Mouse (Mus musculus) spleen, postnatal 14 days (tissue): ENCODE measurements around the gene Plin2.
A peak's percentile ranks its signal among the peaks of the same experiment; 100 is the strongest.

Experiments used
- DNase-seq, 2 experiments: peaks; one replicate each; pipeline ENCODE4 v3.0.0; 2021 to 2022; ENCODE audit warnings: low spot score in 2 of 2

The Plin2 gene

GRCm38 (mm10) chr4:86669780-86670201 is at the start of gene Plin2:
TSS of gene Plin2 (minus strand) at chr4:86670060.
- peak; percentile 50 to 55 for DNase-seq

GRCm38 (mm10) chr4:86718878-86719577 is 49.2 kb upstream of the Plin2 start:
- no peak for DNase-seq

- DNase-seq = no peak
These were observed 47.3 kb upstream of the Plin2 start for GRCm38 (mm10) chr4:86717176-86717575.

- DNase-seq = no peak
These were observed 45.5 kb upstream of the Plin2 start for GRCm38 (mm10) chr4:86715341-86715740.

- no peak for DNase-seq
These were observed 43.7 kb upstream of the Plin2 start for GRCm38 (mm10) chr4:86713518-86713917.

GRCm38 (mm10) chr4:86712751-86713195 is 42.9 kb upstream of the Plin2 start:
- no peak for DNase-seq

- DNase-seq = no peak
These were observed 40.9 kb upstream of the Plin2 start for GRCm38 (mm10) chr4:86710666-86711215.

- DNase-seq = no peak
These were observed 40.3 kb upstream of the Plin2 start for GRCm38 (mm10) chr4:86710034-86710650.

- DNase-seq = no peak
These were observed 38.9 kb upstream of the Plin2 start for GRCm38 (mm10) chr4:86708801-86709200.

- no peak for DNase-seq
These were observed 29.5 kb upstream of the Plin2 start for GRCm38 (mm10) chr4:86699161-86699865.

GRCm38 (mm10) chr4:86696890-86697289 is 27.0 kb upstream of the Plin2 start:
- DNase-seq = no peak

- DNase-seq = peak in 1 of 2 experiments; percentile 22
These were observed 25.2 kb upstream of the Plin2 start for GRCm38 (mm10) chr4:86695081-86695480.

GRCm38 (mm10) chr4:86692931-86693330 is 23.1 kb upstream of the Plin2 start:
- DNase-seq = no peak

- no peak for DNase-seq
These were observed 21.4 kb upstream of the Plin2 start for GRCm38 (mm10) chr4:86691290-86691689.

GRCm38 (mm10) chr4:86690768-86691167 is 20.9 kb upstream of the Plin2 start:
- DNase-seq = no peak

GRCm38 (mm10) chr4:86690194-86690593 is 20.3 kb upstream of the Plin2 start:
- DNase-seq = no peak

GRCm38 (mm10) chr4:86689056-86689735 is 19.3 kb upstream of the Plin2 start:
- no peak for DNase-seq

- DNase-seq = no peak
These were observed 16.7 kb upstream of the Plin2 start for GRCm38 (mm10) chr4:86686564-86686963.

- no peak for DNase-seq
These were observed 16.1 kb upstream of the Plin2 start for GRCm38 (mm10) chr4:86686009-86686366.

GRCm38 (mm10) chr4:86685231-86686008 is 15.6 kb upstream of the Plin2 start:
- no peak for DNase-seq

- DNase-seq = no peak
These were observed 14.9 kb upstream of the Plin2 start for GRCm38 (mm10) chr4:86684806-86685205.
